In the genomic region with DNA sequence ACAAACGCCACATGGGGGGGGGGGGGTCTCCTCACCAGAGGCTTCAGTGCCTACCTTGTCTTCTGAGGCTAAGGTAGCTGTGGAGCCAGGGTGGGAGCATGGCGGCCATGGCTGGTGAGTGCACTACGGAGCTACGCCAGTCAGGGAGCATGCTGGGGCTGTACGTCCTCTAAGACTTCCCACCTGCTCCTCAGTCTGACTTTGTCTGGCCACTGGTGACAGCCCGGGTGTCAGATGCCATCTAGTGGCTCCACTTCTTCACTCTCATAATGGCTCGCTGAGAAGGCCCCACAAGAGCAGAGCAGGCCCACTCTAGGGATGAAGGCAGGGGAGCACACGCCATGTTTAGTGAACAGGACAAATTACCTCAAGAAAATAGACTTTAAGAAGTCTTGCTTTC, we compare ENCODE assay signal across 8 mouse cellular contexts. TPM values are rescaled to one million over a fixed set of nuclear protein-coding genes. Genes with fewer than 3 reads are reported as not detected.
A peak's percentile ranks its signal among the peaks of the same experiment; 100 is the strongest.
DNase-seq lines count a peak whose midpoint lies in the region; ATAC-seq lines count a peak whose summit lies in the region.

No protein-coding gene starts in this region.

- peak; percentile 33 to 37 for DNase-seq in adrenal gland, postnatal 36 days
- no peak for DNase-seq in adrenal gland, adult 2 months
- DNase-seq in urinary bladder, postnatal 14 days (ENCODE audit: low spot score), result peak; percentile 43
- no peak for DNase-seq in urinary bladder, postnatal 4 days (ENCODE audit: low spot score in 2 of 2)
- DNase-seq in gastrocnemius, postnatal 14 days, result peak; percentile 56
- DNase-seq in kidney, postnatal 36 days, result peak; percentile 34 to 55
- DNase-seq in MN1 (ENCODE audit: low spot score), result no peak

- no peaks in the 10 kb centered on the region for H3K27me3 ChIP-seq in midbrain, embryonic 15.5 days (replicated peaks)

- no peaks in the 10 kb centered on the region for H3K4me1 ChIP-seq in midbrain, embryonic 15.5 days

- ATAC-seq in midbrain, embryonic 15.5 days (replicated peaks), result peak; percentile 63

- no peaks in the 10 kb centered on the region for H3K9me3 ChIP-seq in midbrain, embryonic 15.5 days

- H3K27ac ChIP-seq in midbrain, embryonic 15.5 days, result no peak overlapping the region

- intact Hi-C loops in gastrocnemius, postnatal 14 days (cut with DNase I; ENCODE audit: low total_unique reads), result loop anchor here (5.0 to 10.0 kb wide), 2 partner anchors 61 to 202 kb away; no protein-coding TSS in a partner anchor

- H3K36me3 ChIP-seq in midbrain, embryonic 15.5 days (replicated peaks), result peaks cover 38% of the 10 kb centered on the region

- no peak overlapping the region for H3K4me3 ChIP-seq in midbrain, embryonic 15.5 days

- 45% methylated on average over 8 of the region's 8 CpGs for WGBS in midbrain, embryonic 15.5 days

- no peak overlapping the region for H3K9ac ChIP-seq in midbrain, embryonic 15.5 days

- no peak overlapping the region for H3K4me2 ChIP-seq in midbrain, embryonic 15.5 days

RNA-seq across cellular contexts. Expression of a gene that starts 41.2 kb away (rescaled TPM):
- total RNA-seq in adrenal gland, postnatal 36 days (2021), result 10 to 100 TPM; 29.8 to 36.0 TPM
- 10 to 100 TPM; 23.2 to 45.6 TPM for total RNA-seq in adrenal gland, adult 2 months (2021)
- polyA plus RNA-seq in adrenal gland, adult 2 months (2012; rRNA removed), result 13.2 and 19.9 TPM in 2 replicates
- 10 to 100 TPM; 13.0 to 14.6 TPM for total RNA-seq in gastrocnemius, postnatal 14 days (2021)
- polyA plus RNA-seq in midbrain, embryonic 15.5 days (2015; fragmentation: Nextera tagmentation; extraction: Ambion mirVana), result 11.4 and 11.8 TPM in 2 replicates

Comparison
In these comparisons a context has a peak if more than half of its experiments do, and no peak if none do; other contexts are left out.
1. DNase-seq: peak in adrenal gland, postnatal 36 days (2 of 2), urinary bladder, postnatal 14 days (single experiment), gastrocnemius, postnatal 14 days (single experiment) and kidney, postnatal 36 days (2 of 2); none in adrenal gland, adult 2 months (single experiment), urinary bladder, postnatal 4 days (0 of 2) and MN1 (single experiment).